Mouse (Mus musculus) embryonic facial prominence, embryonic 11.5 days (tissue): Measurements from ENCODE around the gene Tnfrsf13c. TPM values are rescaled to one million over a fixed set of nuclear protein-coding genes. Genes with fewer than 3 reads are reported as not detected.

Experiments
- ATAC-seq: fragments of 200-750 bp; cut with Nextera tagmentation; replicated peaks from 2 replicates; pipeline ENCODE4 v1.8.0; 2017; ENCODE audit warnings: low read depth; ENCODE audit not compliant: insufficient number of reproducible peaks, low FRiP score, low TSS enrichment
- DNase-seq: peaks from one replicate; pipeline ENCODE4 v3.0.0-alpha.2; 2015; ENCODE audit warnings: low spot score
- H3K27ac ChIP-seq: fragments of 300-500 bp; sonication (generic); replicated peaks from 2 replicates; pipeline ENCODE4 v1.5.1; 2014; ENCODE audit warnings: mild to moderate bottlenecking, low read depth, low read length, control low read depth
- H3K27me3 ChIP-seq: fragments of 300-500 bp; sonication (generic); 2 replicates; pipeline ENCODE4 v1.6.1; 2014; ENCODE audit warnings: mild to moderate bottlenecking, low read length, moderate library complexity, mixed read lengths; ENCODE audit not compliant: control insufficient read depth, insufficient read depth
- H3K36me3 ChIP-seq: fragments of 300-500 bp; sonication (generic); replicated peaks from 2 replicates; pipeline ENCODE4 v1.6.1; 2014; ENCODE audit warnings: low read depth, mild to moderate bottlenecking, low read length, moderate library complexity, mixed read lengths; ENCODE audit not compliant: control insufficient read depth, insufficient read depth
- H3K4me1 ChIP-seq: fragments of 300-500 bp; sonication (generic); 2 replicates; pipeline ENCODE4 v1.6.1; 2014; ENCODE audit warnings: low read length, mixed read lengths; ENCODE audit not compliant: control insufficient read depth, insufficient read depth
- H3K4me2 ChIP-seq: fragments of 300-500 bp; sonication (generic); 2 replicates; pipeline ENCODE4 v1.6.1; 2014; ENCODE audit warnings: low read depth, mild to moderate bottlenecking, control low read depth, low read length, moderate library complexity
- H3K4me3 ChIP-seq: fragments of 300-500 bp; sonication (generic); 2 replicates; pipeline ENCODE4 v1.5.1; 2014; ENCODE audit warnings: low read depth, low read length, control low read depth
- H3K9ac ChIP-seq: fragments of 300-500 bp; sonication (generic); replicated peaks from 2 replicates; pipeline ENCODE4 v1.6.1; 2014; ENCODE audit warnings: mild to moderate bottlenecking, control low read depth, low read length
- H3K9me3 ChIP-seq: fragments of 300-500 bp; sonication (generic); replicated peaks from 2 replicates; pipeline ENCODE4 v1.6.1; 2016; ENCODE audit warnings: mild to moderate bottlenecking, low read length, inconsistent platforms, mixed read lengths; ENCODE audit not compliant: control insufficient read depth
- WGBS: fragments of 180-500 bp; shearing (Covaris S2); extraction: QIAGEN DNeasy Blood & Tissue Kit; methylation state at CpG from one replicate; pipeline ENCODE4 v1.1.7; 2014; 5-methylcytosine and 5-hydroxymethylcytosine counted together
- polyA plus RNA-seq: library from polyadenylated mRNA; unstranded; fragments of >200 nt; fragmentation: Nextera tagmentation; extraction: Ambion mirVana; gene quantifications from 2 replicates; pipeline ENCODE4 v1.2.1, GENCODE M21; 2014

Tnfrsf13c gene
- polyA plus RNA-seq, 1 experiment from 2014 or later, result 0.42 TPM

DNA sequence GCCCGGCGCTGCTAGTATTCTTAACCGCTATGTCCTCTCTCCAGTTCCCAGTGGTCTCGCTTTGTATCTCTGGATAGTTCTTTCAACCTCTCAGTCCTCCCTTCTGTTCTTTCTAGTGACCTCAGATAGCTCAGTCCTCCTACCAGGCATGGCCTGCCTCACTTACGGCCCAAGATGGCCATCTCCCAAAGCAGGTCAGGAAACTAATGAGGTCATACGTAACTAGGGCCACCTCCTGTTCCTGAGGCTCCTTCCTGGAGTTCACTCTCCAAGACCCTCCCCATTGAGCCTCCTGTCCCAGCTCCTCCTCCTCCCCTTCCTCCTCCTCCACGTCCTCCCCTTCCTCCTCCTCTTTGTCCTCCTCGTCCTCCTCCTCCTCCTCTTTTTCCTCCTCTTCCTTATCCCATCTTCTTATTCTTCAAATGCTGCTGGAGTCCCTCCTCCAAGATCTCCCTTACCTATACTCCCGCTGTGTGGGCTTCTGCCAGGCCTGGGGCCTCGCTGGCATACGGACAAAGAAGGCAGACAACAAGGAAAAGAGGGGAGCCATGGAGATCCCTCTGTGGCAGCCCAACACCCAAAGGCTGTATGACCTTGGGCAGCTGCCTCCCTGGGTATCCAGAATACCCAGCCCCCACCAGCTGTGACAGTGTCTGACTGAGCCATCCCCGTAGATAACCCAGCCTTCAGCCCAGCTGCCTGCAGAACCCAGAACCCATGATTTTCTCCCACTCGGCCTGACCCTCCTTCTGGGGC, 14.7 kb downstream of the Tnfrsf13c start:
- Histone ChIP-seq H3K27ac (no peak overlapping the region), H3K27me3 (peaks cover 77% of the 10 kb centered on the region)

DNA sequence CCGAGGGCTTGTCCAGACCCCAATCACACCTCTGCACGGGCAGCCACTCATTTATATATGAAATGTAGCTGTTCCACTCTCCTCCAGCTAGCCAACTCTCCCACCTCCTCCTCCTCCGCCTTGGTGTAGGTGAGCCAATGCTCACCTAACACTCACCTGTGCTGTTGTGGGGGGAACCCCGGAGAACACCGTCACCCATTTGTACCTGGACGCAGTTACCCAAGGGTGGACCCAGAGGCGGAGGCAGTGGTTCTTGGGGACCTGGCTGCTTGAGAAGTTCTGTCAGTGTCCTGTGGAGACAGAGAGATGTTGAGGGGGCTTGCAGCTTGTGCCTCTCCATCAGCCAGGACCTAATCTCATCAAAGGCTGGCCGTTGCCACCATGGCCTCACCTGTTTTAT, 15.9 kb downstream of the Tnfrsf13c start:
- no peak for DNase-seq
- no peak overlapping the region for H3K4me3 ChIP-seq
- H3K36me3 ChIP-seq, result peaks cover 4% of the 10 kb centered on the region
- WGBS, result 83% methylated on average over 8 of the region's 8 CpGs
- H3K9ac ChIP-seq, result no peak overlapping the region
- ATAC-seq, result no peak
- H3K27me3 ChIP-seq, result peaks cover 73% of the 10 kb centered on the region
- H3K4me2 ChIP-seq, result no peak overlapping the region
- H3K9me3 ChIP-seq, result no peaks in the 10 kb centered on the region
- H3K4me1 ChIP-seq, result peaks cover 3% of the 10 kb centered on the region
- H3K27ac ChIP-seq, result no peak overlapping the region

More for the DNA sequence above, 14.7 kb downstream of the Tnfrsf13c start:
- WGBS, result 83% methylated on average over 13 of the region's 13 CpGs
- no peak overlapping the region for H3K4me3 ChIP-seq
- H3K36me3 ChIP-seq, result no peaks in the 10 kb centered on the region; the same call in 1 of the 2 replicates
- ATAC-seq, result no peak
- peaks cover 3% of the 10 kb centered on the region for H3K4me1 ChIP-seq
- no peak overlapping the region for H3K4me2 ChIP-seq
- no peak overlapping the region for H3K9ac ChIP-seq
- no peaks in the 10 kb centered on the region for H3K9me3 ChIP-seq
- DNase-seq, result no peak

DNA sequence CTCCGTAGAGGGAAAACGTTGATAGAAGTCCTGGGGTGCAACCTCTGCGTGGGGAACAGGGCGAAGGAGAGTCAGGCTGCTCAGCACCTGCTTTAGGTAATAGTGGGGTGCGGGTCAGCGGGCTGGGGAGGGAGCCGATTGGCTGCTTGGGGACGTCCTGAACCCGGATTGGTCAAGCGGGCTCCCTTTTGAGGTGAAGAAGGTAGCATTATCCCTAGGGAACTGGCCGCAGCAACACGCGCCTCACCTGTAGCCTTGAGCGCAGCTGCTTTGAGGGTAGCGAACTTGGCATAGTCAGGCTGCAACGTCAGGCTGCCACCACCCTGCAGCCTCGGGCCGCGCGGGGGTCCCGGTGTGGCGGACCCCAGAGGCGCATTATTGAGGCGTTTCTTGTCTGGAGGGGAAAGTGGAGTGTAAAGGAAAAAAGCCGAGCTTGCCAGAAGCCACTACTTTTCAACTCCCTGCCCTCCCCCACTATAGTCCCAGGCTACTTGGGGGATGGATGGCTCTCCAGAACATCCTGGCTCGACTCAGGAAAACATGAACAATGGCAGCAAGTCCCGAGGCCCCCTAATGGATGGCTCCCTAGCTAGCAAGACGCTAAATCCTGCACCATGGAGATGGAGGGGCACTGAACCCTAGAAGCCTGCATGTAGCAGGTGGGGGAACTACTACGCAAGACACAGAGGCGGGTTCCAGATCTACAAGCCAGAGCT, 16.5 kb downstream of the Tnfrsf13c start:
- no peak for DNase-seq
- H3K9ac ChIP-seq, result no peak overlapping the region
- peaks cover 7% of the 10 kb centered on the region for H3K36me3 ChIP-seq
- peaks cover 3% of the 10 kb centered on the region for H3K4me1 ChIP-seq
- H3K27ac ChIP-seq, result no peak overlapping the region
- peaks cover 67% of the 10 kb centered on the region for H3K27me3 ChIP-seq
- WGBS, result 8% methylated on average over 30 of the region's 30 CpGs
- ATAC-seq, result no peak
- no peak overlapping the region for H3K4me3 ChIP-seq
- no peaks in the 10 kb centered on the region for H3K9me3 ChIP-seq
- H3K4me2 ChIP-seq, result no peak overlapping the region

DNA sequence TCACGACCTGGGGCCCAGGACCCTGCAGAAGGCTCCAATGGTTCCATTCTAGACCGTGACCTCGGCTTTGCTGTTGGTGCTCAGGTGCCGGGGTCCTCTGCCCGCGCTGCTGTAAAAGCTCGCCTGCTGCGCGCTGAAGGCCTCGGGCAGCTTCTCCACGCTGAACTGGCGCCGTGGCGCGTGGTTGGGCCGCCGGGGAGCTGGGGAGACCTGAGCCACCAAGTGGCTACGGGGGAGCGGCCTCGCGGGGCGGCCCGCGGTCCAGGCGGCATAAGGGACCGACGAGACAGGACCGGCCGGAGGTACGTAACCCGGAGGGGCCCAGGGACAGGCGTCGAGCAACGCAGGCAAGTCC, 17.1 kb downstream of the Tnfrsf13c start:
- DNase-seq (no peak), ATAC-seq (no peak)
- no peak overlapping the region for H3K4me3 ChIP-seq
- H3K4me2 ChIP-seq, result no peak overlapping the region
- no peak overlapping the region for H3K27ac ChIP-seq
- WGBS, result 10% methylated on average over 34 of the region's 34 CpGs
- no peak overlapping the region for H3K9ac ChIP-seq
- peaks cover 8% of the 10 kb centered on the region for H3K36me3 ChIP-seq
- H3K4me1 ChIP-seq, result peaks cover 3% of the 10 kb centered on the region
- no peaks in the 10 kb centered on the region for H3K9me3 ChIP-seq
- peaks cover 61% of the 10 kb centered on the region for H3K27me3 ChIP-seq

DNA sequence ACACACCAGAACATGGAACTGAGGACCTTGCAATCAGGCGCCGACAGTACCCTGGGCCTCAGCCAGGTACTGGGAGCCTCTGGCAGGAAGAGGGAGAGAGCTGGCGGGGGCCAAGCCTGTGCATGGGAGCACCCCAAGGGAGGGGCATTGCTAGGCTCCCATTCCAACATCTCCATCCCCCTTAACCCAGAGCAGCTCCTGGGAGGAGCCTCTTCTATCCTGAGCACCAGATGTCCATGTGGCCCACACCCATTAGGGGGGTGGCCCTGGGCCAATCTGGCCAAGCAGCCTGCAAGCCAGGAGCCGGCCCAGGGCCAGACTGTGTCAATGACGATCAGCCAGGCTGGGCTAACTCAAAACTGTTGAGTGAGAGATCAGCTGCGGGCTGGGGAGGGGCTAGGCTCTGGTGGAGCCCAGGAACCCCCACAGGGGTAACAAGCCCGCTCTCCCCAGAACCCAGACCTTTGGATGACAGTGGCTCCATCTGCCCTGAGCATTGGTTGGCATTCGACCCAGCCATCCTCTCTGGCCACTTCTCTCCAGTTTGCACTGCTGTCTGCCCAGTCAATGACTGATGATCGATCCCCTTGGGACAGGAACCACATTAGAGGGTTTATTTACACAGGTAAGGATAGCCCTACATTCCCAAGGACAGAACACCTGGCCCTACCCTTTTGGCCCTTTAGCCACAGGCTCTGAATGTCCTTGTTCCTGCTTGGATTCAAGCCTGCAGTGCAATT, 17.6 kb downstream of the Tnfrsf13c start:
- H3K4me3 ChIP-seq, result no peak overlapping the region
- H3K4me2 ChIP-seq, result no peak overlapping the region
- no peaks in the 10 kb centered on the region for H3K9me3 ChIP-seq
- H3K27ac ChIP-seq, result no peak overlapping the region
- no peaks in the 10 kb centered on the region; the same call in 1 of the 2 replicates for H3K4me1 ChIP-seq
- ATAC-seq (peak; percentile 49; the same call in 1 of the 2 replicates), DNase-seq (no peak)
- H3K36me3 ChIP-seq, result peaks cover 10% of the 10 kb centered on the region
- 54% methylated on average over 9 of the region's 9 CpGs for WGBS
- H3K27me3 ChIP-seq, result peaks cover 56% of the 10 kb centered on the region
- H3K9ac ChIP-seq, result no peak overlapping the region

DNA sequence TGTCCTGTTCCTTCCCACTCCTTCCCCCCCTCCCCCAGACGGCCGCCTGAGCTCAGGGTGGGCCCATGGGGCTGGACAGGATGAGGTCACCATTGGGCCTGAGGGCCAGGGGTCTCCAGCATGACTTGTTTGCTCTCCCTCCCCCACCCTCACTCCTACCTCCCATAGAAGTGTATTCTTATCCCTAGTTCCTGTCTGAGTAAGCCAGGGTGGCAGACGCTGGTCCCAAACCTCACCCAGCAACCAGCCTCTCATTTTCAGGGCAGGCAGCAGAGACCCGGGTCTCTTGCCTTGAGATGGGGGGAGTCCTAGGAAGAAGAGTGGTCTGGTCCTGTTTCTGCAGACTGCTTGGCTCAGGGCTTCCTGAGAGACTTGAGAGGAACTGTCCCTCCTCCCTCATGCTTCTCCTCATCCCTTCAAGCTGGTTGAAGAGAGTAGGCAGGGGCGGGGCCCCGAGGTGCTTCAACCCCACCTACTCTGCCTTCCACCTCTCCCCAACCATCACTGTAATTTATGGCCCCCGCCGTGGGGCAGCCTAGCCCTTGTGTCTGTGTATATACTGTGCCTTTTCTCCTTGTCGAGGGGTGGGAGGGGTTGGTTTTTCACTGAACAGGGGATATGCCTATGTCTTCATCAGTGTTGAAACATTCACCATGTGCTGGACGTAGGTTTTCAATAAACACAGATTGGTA, 19.3 kb downstream of the Tnfrsf13c start:
- H3K9ac ChIP-seq, result no peak overlapping the region
- H3K27ac ChIP-seq, result no peak overlapping the region
- no peak for DNase-seq
- no peak for ATAC-seq
- 50% methylated on average over 10 of the region's 10 CpGs for WGBS
- H3K9me3 ChIP-seq, result no peaks in the 10 kb centered on the region
- peaks cover 19% of the 10 kb centered on the region for H3K36me3 ChIP-seq
- no peaks in the 10 kb centered on the region; the same call in 1 of the 2 replicates for H3K4me1 ChIP-seq
- H3K27me3 ChIP-seq, result peaks cover 39% of the 10 kb centered on the region
- H3K4me3 ChIP-seq, result no peak overlapping the region
- H3K4me2 ChIP-seq, result no peak overlapping the region

DNA sequence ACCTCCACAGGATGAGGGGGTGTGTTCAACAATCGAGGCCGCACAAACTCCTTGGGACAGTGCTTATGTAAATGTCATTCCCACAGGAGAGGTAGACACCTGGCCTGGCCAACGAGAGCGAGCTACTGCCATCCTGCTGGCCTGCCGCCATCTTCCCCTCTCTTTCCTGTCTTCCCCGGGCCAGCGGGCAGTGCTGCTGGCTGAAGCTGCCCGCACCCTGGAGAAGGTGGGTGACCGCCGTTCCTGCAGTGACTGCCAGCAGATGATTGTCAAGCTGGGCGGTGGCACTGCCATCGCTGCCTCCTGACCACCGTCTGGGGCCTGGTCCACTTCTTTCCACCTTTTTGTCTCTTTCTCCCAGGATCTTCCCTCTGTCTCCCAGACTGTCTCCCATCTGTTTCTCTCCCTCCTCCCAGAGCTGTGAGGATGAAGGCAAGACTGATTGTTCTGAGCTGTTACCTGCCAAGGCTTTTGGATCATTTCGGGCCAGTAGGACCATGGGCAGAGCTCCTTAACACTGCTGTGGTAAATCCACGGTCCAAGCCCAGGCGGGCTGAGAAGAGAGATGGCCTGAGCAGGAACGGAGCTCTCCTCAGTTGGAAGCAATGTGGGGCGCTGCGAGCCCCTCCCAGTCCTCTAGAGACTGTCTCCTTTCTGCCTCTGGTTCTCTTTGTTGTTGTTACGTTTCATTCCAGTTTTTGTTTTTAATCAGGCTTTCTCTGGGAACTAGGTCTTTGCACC, 20.4 kb downstream of the Tnfrsf13c start:
- ATAC-seq (no peak), DNase-seq (no peak)
- Histone ChIP-seq H3K27ac (no peak overlapping the region), H3K27me3 (peaks cover 32% of the 10 kb centered on the region), H3K36me3 (peaks cover 24% of the 10 kb centered on the region), H3K4me2 (no peak overlapping the region), H3K4me3 (no peak overlapping the region), H3K9me3 (no peaks in the 10 kb centered on the region), H3K4me1 (no peaks in the 10 kb centered on the region; the same call in 1 of the 2 replicates), H3K9ac (no peak overlapping the region)
- WGBS, result 74% methylated on average over 20 of the region's 20 CpGs
